Mouse (Mus musculus) monocyte, adult 59 days (primary cell): ENCODE data around the gene Ptgr1. TPM values are rescaled to one million over a fixed set of nuclear protein-coding genes. Genes with fewer than 3 reads are reported as not detected.

Experiments
- total RNA-seq, 2 experiments: library from RNA; stranded (reverse); gene quantifications; one replicate each; pipeline ENCODE4 v1.2.4; 2023

Ptgr1 gene
- 1 to 10 TPM; 6.2 to 8.5 TPM for total RNA-seq

DNA sequence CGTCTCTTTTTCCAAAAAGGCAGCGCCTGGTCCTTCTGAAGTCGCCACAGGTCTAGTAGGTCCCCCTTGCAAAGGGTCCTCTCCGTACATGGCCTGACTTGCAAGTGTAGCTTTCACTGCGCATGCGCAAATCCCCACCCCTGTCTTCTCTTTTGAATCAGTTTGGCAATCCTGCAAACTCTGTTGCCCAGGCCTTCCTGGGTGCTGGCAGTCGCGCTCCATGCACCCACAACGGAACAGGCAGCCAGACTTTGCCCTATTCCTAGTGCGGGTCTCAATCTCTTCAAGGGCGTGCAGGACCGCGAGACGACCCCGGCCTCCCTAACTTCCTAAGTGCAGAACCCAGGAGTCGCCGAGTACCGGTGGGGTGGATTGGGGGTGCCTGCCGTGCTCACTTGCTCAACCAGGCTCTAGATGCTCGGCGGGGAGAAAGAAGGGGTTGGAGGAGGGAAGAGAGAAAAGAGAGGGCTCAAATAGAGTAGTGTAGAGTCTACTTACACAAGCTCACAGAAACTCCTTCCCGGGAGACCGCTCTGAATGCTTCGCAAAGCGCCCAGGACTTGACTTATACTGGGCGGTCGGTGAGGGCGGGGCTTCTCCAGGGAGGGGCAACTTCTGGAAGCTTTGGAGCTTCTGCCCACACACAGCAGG is at the start of gene Ptgr1:
Gene Ptgr1 (minus strand): TSS at position 580 of the 651 bp plus-strand sequence.

DNA sequence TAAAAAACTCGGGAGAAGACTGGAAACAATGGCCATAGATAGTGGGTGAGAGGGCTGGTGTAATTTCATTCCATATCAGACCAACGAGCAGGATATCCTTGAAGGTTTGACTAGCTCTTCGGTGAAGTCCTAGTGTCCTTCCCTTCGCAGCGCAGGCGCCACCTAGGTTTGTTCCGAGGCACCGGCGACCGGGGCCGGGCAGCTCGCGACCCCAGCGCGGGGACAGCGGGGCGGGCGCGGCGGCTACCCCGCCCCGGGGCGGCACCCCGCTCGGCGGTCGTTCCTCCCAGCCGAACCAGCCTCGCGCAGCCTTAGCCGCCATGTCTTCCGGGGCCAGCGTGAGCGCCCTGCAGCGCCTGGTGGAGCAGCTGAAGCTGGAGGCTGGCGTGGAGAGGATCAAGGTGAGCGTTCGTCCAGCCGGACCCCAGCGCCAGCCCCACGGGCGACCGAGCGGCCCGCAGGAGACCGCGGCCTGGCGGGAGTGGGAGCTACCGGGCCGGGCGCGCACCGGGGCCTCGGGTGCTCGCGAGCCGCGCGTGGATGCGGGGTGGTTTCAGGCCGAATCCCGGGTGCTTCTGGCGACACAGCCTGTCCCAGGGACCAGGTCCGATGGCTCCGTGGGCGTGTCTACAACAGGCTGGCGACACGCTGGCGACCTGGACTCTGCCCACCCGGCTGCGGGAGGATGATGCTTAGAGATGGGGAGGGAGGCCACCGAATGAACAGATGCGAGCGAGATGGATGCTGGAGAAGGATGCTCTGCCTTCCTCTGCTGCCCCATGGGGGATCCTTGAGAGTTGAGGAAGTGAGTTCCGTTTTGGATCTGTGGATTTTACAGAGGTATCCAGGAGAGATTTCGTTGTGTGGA is 48.2 kb upstream of the Ptgr1 start, which contains the start of gene Gng10:
Gene Gng10 (plus strand): TSS at position 171 of the 868 bp plus-strand sequence.

GRCm38 (mm10) chr4:59002948-59003805 is 16.3 kb upstream of the Ptgr1 start, which contains the start of gene Gm20503:
TSS of gene Gm20503 (plus strand) at chr4:59003210.

GRCm38 (mm10) chr4:58994762-58995161 is 7.8 kb upstream of the Ptgr1 start, which contains the start of gene Dnajc25:
TSS of gene Dnajc25 (plus strand) at chr4:58995062.

GRCm38 (mm10) chr4:58943420-58944205 is 43.3 kb downstream of the Ptgr1 start, which contains the start of gene Zkscan16:
TSS of gene Zkscan16 (plus strand) at chr4:58943628.

Other genes starting within 250 kb of the Ptgr1 start
- not detected for gene Olfr267, start 199.4 kb downstream of the Ptgr1 start, total RNA-seq
- gene Ecpas, start 74.4 kb downstream of the Ptgr1 start, total RNA-seq, result 100 to 1,000 TPM in 1 of 2 experiments, 10 to 100 TPM in 1; 91.8 to 108 TPM
- gene Zkscan16, start 43.5 kb downstream of the Ptgr1 start, total RNA-seq, result not detected
- 1 to 10 TPM; 8.3 to 8.9 TPM for gene Dnajc25, start 7.9 kb upstream of the Ptgr1 start, total RNA-seq
- gene Gm20503, start 16.1 kb upstream of the Ptgr1 start, total RNA-seq, result 1 to 10 TPM in 1 of 2 experiments, not detected in 1; 4.3 TPM
- gene Gng10, start 48.0 kb upstream of the Ptgr1 start, total RNA-seq, result 100 to 1,000 TPM; 115 to 145 TPM
- not detected for gene AI481877, start 151.9 kb upstream of the Ptgr1 start, total RNA-seq
- gene Ugcg, start 202.1 kb upstream of the Ptgr1 start, total RNA-seq, result 10 to 100 TPM; 57.8 to 58.4 TPM